Mouse (Mus musculus): ENCODE measurements around the gene Gm17349. TPM values are rescaled to one million over a fixed set of nuclear protein-coding genes. Genes with fewer than 3 reads are reported as not detected.

Gm17349 gene
- total RNA-seq, 2 experiments from 2014 or later, result 1.6 to 4.7 TPM

- DNase-seq (ENCODE audit: extremely low spot score in 1 of 2, low spot score in 2 of 2), result peak in 1 of 2 experiments; percentile 64
- intact Hi-C loops (cut with DNase I), result loop anchor here (5.0 kb wide), 1 partner anchor 174 kb away; no protein-coding TSS in a partner anchor
Observed at GRCm38 (mm10) chr15:99670964-99671670, 34.2 kb downstream of the Gm17349 start.

GRCm38 (mm10) chr15:99670154-99670821 is 35.0 kb downstream of the Gm17349 start, which contains the start of gene Asic1:
TSS of gene Asic1 (plus strand) at chr15:99670368.
- peak in 1 of 2 experiments; percentile 80 for DNase-seq (ENCODE audit: extremely low spot score in 1 of 2, low spot score in 2 of 2)
- intact Hi-C loops (cut with DNase I), result loop anchor here (5.0 kb wide), 1 partner anchor 173 kb away; no protein-coding TSS in a partner anchor

DNA sequence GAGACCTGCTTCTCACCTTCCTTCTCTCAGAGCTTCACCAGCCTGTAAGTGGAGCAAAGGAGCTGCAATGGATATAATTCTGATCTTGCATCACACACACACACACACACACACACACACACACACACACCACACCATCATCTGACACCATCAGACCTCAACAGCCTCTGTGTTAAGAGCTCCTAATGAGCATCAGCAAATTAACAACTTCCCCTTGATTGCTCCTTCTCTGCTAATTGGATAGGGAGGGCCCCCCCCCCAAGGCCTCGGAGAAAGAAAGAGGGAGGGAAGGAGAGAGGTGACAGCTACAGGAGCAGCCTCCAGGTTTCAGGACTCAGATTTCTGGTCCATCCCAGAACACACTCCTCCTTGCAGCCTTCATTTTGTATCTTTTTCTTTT is 35.9 kb downstream of the Gm17349 start:
- intact Hi-C loops (cut with DNase I), result loop anchor here (1.0 kb wide), 1 partner anchor 73 kb away; no protein-coding TSS in a partner anchor
- no peak for DNase-seq (ENCODE audit: extremely low spot score in 1 of 2, low spot score in 2 of 2)

- intact Hi-C loops (cut with DNase I), result loop anchor here (1.0 kb wide), 1 partner anchor 73 kb away; no protein-coding TSS in a partner anchor
- peak; percentile 73 to 86 for DNase-seq (ENCODE audit: extremely low spot score in 1 of 2, low spot score in 2 of 2)
Observed at GRCm38 (mm10) chr15:99668881-99669280, 36.4 kb downstream of the Gm17349 start.

GRCm38 (mm10) chr15:99667544-99667943 is 37.7 kb downstream of the Gm17349 start:
- DNase-seq (ENCODE audit: extremely low spot score in 1 of 2, low spot score in 2 of 2), result no peak
- intact Hi-C loops (cut with DNase I), result no loop called here

DNA sequence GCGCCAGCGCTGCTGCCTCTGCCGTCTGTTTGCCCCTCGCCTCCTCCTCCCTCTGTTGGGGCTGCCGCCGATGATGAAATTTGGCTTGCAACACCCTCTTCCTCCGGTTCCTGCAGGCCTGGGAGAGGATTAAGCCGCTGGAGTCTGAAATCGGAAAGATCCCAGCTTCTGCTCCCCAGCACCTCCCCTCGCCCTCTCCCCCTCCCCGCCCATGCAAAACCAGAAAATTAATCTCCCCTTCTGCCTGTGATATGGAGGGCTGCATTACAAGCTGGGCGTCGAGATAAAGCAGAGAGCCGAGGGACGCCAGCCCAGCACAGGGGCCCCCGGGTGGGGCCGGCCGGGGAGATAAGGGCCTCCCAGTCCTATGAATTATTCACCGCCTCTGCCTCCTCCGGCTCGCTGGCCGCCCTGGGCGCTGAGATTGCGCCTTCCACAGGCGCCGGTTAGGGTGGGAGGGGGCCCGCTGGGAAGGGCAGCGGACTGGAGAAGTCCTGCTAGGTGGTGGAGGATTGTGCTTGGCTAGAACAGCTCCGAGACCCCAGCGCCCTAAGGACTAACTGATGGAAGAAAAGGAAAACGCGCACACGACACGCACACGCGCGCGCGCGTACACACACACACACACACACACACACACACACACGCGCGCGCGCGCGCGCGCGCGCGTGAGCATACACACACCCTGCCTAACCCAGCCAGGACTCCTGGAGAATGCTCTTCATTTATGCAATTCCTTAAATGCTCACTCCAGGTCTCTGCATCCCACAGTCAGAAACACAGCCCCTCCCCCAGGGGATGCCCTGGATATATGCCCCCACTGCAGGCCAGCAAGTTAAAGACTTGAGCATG is 40.5 kb downstream of the Gm17349 start:
- peak in 1 of 2 experiments; percentile 77 for DNase-seq (ENCODE audit: extremely low spot score in 1 of 2, low spot score in 2 of 2)
- intact Hi-C loops (cut with DNase I), result no loop called here

GRCm38 (mm10) chr15:99663964-99664599 is 41.2 kb downstream of the Gm17349 start:
- DNase-seq (ENCODE audit: extremely low spot score in 1 of 2, low spot score in 2 of 2), result peak in 1 of 2 experiments; percentile 47
- intact Hi-C loops (cut with DNase I), result no loop called here

GRCm38 (mm10) chr15:99662371-99662770 is 42.9 kb downstream of the Gm17349 start:
- intact Hi-C loops (cut with DNase I), result no loop called here
- no peak for DNase-seq (ENCODE audit: extremely low spot score in 1 of 2, low spot score in 2 of 2)

GRCm38 (mm10) chr15:99661121-99661830 is 44.0 kb downstream of the Gm17349 start:
- intact Hi-C loops (cut with DNase I), result no loop called here
- DNase-seq (ENCODE audit: extremely low spot score in 1 of 2, low spot score in 2 of 2), result no peak

DNA sequence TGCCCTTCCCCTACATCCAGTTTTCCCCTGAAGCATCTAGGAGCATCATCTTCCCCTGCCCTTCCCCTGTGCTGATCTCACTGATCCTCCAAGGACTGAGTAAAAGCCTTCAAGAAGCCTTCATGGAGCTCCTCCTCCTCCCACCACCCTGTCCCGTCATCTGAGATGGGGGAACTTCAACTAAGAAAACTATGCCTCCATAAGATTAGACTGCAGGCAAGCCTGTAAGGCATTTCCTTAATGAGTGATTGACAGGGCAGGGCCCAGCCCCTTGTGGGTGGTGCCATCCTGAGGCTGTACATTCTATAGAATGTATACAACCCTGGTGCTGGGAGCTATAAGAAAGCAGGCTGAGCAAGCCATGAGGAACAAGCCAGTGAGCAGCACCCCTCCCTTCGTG is 46.9 kb downstream of the Gm17349 start:
- DNase-seq (ENCODE audit: extremely low spot score in 1 of 2, low spot score in 2 of 2), result no peak
- intact Hi-C loops (cut with DNase I), result no loop called here

- intact Hi-C loops (cut with DNase I), result no loop called here
- DNase-seq (ENCODE audit: extremely low spot score in 1 of 2, low spot score in 2 of 2), result no peak
Observed at GRCm38 (mm10) chr15:99655956-99656355, 49.3 kb downstream of the Gm17349 start.

- intact Hi-C loops (cut with DNase I), result no loop called here
- DNase-seq (ENCODE audit: extremely low spot score in 1 of 2, low spot score in 2 of 2), result no peak
Observed at GRCm38 (mm10) chr15:99653876-99654275, 51.4 kb downstream of the Gm17349 start.

DNA sequence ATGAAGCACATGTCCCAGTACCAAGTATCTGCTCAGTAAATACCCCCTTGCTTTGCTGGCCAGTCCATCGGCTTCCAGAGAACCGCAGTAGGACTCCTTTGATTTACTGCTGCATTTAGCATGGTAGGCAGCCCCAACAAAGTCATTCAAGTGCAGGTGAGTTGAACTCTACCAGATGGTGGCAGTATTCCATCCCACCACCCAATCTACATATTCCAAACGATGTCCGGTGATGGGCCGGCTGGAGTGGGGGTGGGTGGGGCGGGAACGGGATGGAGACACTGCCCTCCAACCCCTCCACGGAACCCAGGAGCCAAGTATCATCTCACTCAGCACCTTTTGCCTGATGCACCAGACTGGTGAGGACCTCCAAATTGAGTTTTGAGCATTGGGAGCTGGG is 52.0 kb downstream of the Gm17349 start:
- no peak for DNase-seq (ENCODE audit: extremely low spot score in 1 of 2, low spot score in 2 of 2)
- intact Hi-C loops (cut with DNase I), result no loop called here

Other genes with a start within 250 kb of the Gm17349 start
- gene Nckap5l, start 247.7 kb downstream of the Gm17349 start, total RNA-seq (2021), result 10 to 100 TPM; 35.8 to 38.3 TPM
- gene Bcdin3d, start 230.8 kb downstream of the Gm17349 start, total RNA-seq (2021), result 1 to 10 TPM; 4.3 to 4.8 TPM
- gene Faim2, start 177.3 kb downstream of the Gm17349 start, total RNA-seq (2021), result 100 to 1,000 TPM; 130 to 135 TPM
- not detected for gene Aqp2, start 126.4 kb downstream of the Gm17349 start, total RNA-seq (2021)
- gene Aqp5, start 114.7 kb downstream of the Gm17349 start, total RNA-seq (2021), result 1 to 10 TPM; 1.7 to 1.9 TPM
- gene Aqp6, start 104.1 kb downstream of the Gm17349 start, total RNA-seq (2021), result under 1 TPM in 1 of 2 experiments, not detected in 1; 0.15 TPM
- 10 to 100 TPM; 15.6 to 16.9 TPM for gene Racgap1, start 53.8 kb downstream of the Gm17349 start, total RNA-seq (2021)
- gene Asic1, start 35.1 kb downstream of the Gm17349 start, total RNA-seq (2021), result 10 to 100 TPM; 94.8 to 99.2 TPM
- 100 to 1,000 TPM; 126 to 129 TPM for gene Smarcd1, start 3.4 kb downstream of the Gm17349 start, total RNA-seq (2021)
- 10 to 100 TPM; 13.9 to 16.9 TPM for gene Gpd1, start 12.0 kb upstream of the Gm17349 start, total RNA-seq (2021)
- 10 to 100 TPM; 96.8 to 99.0 TPM for gene Cox14, start 20.1 kb upstream of the Gm17349 start, total RNA-seq (2021)
- 10 to 100 TPM; 43.6 to 47.2 TPM for gene Cers5, start 67.4 kb upstream of the Gm17349 start, total RNA-seq (2021)
- 1 to 10 TPM; 8.2 to 9.8 TPM for gene Lima1, start 170.0 kb upstream of the Gm17349 start, total RNA-seq (2021)